Mouse (Mus musculus) lung, postnatal 0 days (tissue): ENCODE data around the gene Bsg. TPM values are rescaled to one million over a fixed set of nuclear protein-coding genes. Genes with fewer than 3 reads are reported as not detected.
"Not testable (repeated sequence)": the region's sequence is repeated elsewhere in the genome, so short reads cannot be mapped to it uniquely, and the experiment has no call there.

Experiments
- ATAC-seq: fragments of 200-750 bp; cut with Nextera tagmentation; 2 replicates; pipeline ENCODE4 v1.8.0; 2017; ENCODE audit warnings: moderate library complexity
- DNase-seq: peaks from one replicate; pipeline ENCODE4 v3.0.0-alpha.2; 2016; ENCODE audit warnings: low spot score
- H3K27ac ChIP-seq: fragments of 300-500 bp; sonication (generic); 2 replicates; pipeline ENCODE4 v1.5.1; 2014; ENCODE audit warnings: antibody characterized with exemption, mild to moderate bottlenecking, low read length, mixed read lengths
- H3K27me3 ChIP-seq: fragments of 300-500 bp; sonication (generic); replicated peaks from 2 replicates; pipeline ENCODE4 v1.6.1; 2014; ENCODE audit warnings: low read length, mixed read lengths; ENCODE audit not compliant: insufficient read depth
- H3K36me3 ChIP-seq: fragments of 300-500 bp; sonication (generic); 2 replicates; pipeline ENCODE4 v1.6.1; 2014; ENCODE audit warnings: low read length, mixed read lengths; ENCODE audit not compliant: insufficient read depth
- H3K4me1 ChIP-seq: fragments of 300-500 bp; sonication (generic); 2 replicates; pipeline ENCODE4 v1.6.1; 2014; ENCODE audit warnings: antibody characterized with exemption, low read depth, low read length, mixed read lengths; ENCODE audit not compliant: insufficient read depth
- H3K4me2 ChIP-seq: fragments of 300-500 bp; sonication (generic); replicated peaks from 2 replicates; pipeline ENCODE4 v1.6.1; 2014; ENCODE audit warnings: low read depth, mild to moderate bottlenecking, low read length, moderate library complexity, mixed read lengths
- H3K4me3 ChIP-seq: fragments of 300-500 bp; sonication (generic); 2 replicates; pipeline ENCODE4 v1.5.1; 2014; ENCODE audit warnings: low read depth, low read length
- H3K9ac ChIP-seq: fragments of 300-500 bp; sonication (generic); replicated peaks from 2 replicates; pipeline ENCODE4 v1.6.1; 2014; ENCODE audit warnings: low read depth, mild to moderate bottlenecking
- H3K9me3 ChIP-seq: fragments of 300-500 bp; sonication (generic); 2 replicates; pipeline ENCODE4 v1.6.1; 2016; ENCODE audit warnings: low read length, mixed read lengths
- CTCF ChIP-seq: IDR thresholded peaks from 2 replicates; pipeline ENCODE4 v1.5.1; 2016; ENCODE audit warnings: antibody characterized with exemption, mild to moderate bottlenecking
- EP300 ChIP-seq: IDR thresholded peaks from 2 replicates; pipeline ENCODE4 v1.6.1; 2016; ENCODE audit warnings: antibody characterized with exemption, mild to moderate bottlenecking, control low read depth
- WGBS: fragments of 180-500 bp; shearing (Covaris S2); extraction: QIAGEN DNeasy Blood & Tissue Kit; methylation state at CpG from one replicate; pipeline ENCODE4 v1.1.7; 2014; 5-methylcytosine and 5-hydroxymethylcytosine counted together
- polyA plus RNA-seq: library from polyadenylated mRNA; unstranded; fragments of >200 nt; fragmentation: Nextera tagmentation; extraction: Ambion mirVana; gene quantifications from 2 replicates; pipeline ENCODE4 v1.2.1, GENCODE M21; 2015

Bsg gene
- polyA plus RNA-seq, 1 experiment from 2014 or later, result 1,299 TPM

DNA sequence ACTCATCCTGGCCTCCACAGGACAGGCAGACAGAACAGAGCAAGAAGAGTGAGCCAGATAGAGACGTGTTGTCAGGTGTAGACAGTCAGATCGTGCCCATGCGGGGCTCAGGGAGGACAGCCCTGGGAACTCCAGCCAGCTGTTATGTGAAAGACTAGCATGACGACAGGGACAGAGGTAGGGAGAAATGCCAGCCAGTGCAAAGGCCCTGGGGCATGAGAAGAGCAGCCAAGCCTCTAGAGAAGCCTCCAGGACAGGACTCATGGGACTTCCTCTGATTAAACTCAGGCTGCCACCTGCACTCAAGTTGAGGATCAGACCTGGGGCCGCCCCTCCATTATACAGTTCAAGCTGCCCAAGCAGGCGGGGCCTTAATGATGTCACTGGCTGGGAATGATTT is 44.2 kb downstream of the Bsg start:
- DNase-seq, result no peak

DNA sequence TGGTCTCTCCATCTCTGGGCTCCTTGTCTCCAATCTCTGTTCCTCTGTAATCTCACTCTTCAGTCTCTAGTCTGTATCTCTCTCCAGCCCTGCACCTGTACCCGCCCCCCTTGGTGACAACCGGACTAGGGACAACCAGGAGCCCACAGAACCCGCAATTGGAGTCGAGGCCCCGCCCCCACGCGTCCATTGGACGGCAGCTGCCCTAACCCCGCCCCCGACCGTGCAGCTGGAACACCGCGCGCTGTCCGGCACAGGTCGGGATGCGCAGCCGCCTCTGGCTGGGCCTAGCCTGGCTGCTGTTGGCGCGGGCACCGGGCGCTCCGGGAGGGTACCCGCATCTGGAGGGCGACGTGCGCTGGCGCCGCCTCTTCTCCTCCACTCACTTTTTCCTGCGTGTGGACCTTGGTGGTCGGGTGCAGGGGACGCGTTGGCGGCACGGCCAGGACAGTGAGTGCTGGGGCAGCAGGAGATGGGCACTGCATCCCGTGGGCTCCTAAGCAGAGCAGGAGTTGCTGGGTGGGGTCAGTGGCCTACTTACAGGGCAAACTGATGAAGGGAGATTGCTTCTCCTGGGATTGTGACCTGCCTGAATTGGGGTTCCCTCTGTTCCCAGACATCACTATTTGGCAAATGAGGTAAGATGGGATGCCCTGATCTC is 50.7 kb downstream of the Bsg start, which contains the start of gene Fgf22:
TSS of gene Fgf22 (plus strand) at position 221 of the 661 bp plus-strand sequence.
- Histone ChIP-seq H3K9ac (no peak within 1 kb of the TSS), H3K4me2 (peak within 1 kb of the TSS; percentile 47), H3K27me3 (no peaks in the 10 kb centered on the region), H3K4me3 (no peak within 1 kb of the TSS), H3K4me1 (no peaks in the 10 kb centered on the region), H3K27ac (no peak within 1 kb of the TSS), H3K36me3 (0 out of 2 replicates have a peak, but pooled peaks cover 10% of the 10 kb centered on the region), H3K9me3 (no peaks in the 10 kb centered on the region)
- DNase-seq (peak; percentile 54), ATAC-seq (peak; percentile 86)
- WGBS, result 1% methylated on average over 36 of the region's 36 CpGs
- TF ChIP-seq CTCF (no peak), EP300 (no peak)

More for the DNA sequence above, 44.2 kb downstream of the Bsg start:
- 68% methylated on average over 6 of the region's 6 CpGs for WGBS
- no peaks in the 10 kb centered on the region for H3K27me3 ChIP-seq
- no peak overlapping the region for H3K4me3 ChIP-seq
- no peak overlapping the region for H3K27ac ChIP-seq
- TF ChIP-seq CTCF, result no peak
- TF ChIP-seq EP300, result no peak
- no peak overlapping the region for H3K4me2 ChIP-seq
- no peak for ATAC-seq
- H3K9me3 ChIP-seq, result no peaks in the 10 kb centered on the region
- no peak overlapping the region for H3K9ac ChIP-seq
- no peaks in the 10 kb centered on the region for H3K36me3 ChIP-seq
- H3K4me1 ChIP-seq, result no peaks in the 10 kb centered on the region; the same call in 1 of the 2 replicates

DNA sequence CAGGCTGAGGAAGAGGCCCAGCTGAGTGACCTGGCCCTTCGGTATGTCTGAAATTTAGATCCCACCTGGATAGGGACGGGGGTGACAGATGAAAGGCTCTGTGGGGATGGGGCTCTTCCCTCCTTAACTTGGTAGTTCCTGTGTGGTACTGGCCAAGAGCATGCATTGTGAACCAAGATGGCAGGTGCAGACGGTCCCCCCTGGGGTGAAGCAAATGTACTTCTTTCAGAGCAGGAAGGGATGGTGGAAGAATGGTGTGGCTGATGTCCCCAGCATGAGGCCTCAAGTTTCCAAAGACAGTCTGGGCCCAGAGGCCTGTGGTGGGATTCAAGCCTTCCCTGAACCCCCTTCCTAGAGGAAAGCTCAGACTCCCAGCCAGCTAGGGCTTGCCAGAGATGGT is 51.6 kb downstream of the Bsg start:
- no peak overlapping the region for H3K4me3 ChIP-seq
- H3K9me3 ChIP-seq, result no peaks in the 10 kb centered on the region
- H3K9ac ChIP-seq, result no peak overlapping the region
- no peak overlapping the region for H3K27ac ChIP-seq
- H3K36me3 ChIP-seq, result peaks cover 10% of the 10 kb centered on the region; the same call in 1 of the 2 replicates
- ATAC-seq, result no peak
- H3K4me1 ChIP-seq, result no peaks in the 10 kb centered on the region
- DNase-seq, result no peak
- no peak for TF ChIP-seq CTCF
- TF ChIP-seq EP300, result no peak
- no peaks in the 10 kb centered on the region for H3K27me3 ChIP-seq
- no peak overlapping the region for H3K4me2 ChIP-seq
- 78% methylated on average over 3 of the region's 3 CpGs for WGBS

DNA sequence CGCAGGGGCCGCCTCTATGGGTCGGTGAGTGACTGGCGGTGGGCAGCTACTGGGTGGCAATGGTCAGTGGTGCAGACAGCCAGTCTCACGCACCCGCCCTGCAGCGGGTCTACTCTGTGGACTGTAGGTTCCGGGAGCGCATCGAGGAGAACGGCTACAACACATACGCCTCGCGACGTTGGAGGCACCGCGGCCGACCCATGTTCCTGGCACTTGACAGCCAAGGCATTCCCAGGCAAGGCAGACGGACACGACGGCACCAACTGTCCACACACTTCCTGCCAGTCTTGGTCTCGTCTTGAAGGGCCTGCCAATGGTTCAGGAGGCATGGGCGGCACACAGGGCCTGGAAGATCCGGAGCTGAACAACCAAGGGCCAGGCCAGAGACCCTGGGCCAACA is 52.4 kb downstream of the Bsg start:
- Histone ChIP-seq H3K4me3 (no peak overlapping the region), H3K27me3 (no peaks in the 10 kb centered on the region), H3K9me3 (no peaks in the 10 kb centered on the region), H3K4me1 (no peaks in the 10 kb centered on the region), H3K4me2 (no peak overlapping the region), H3K27ac (no peak overlapping the region), H3K36me3 (peaks cover 16% of the 10 kb centered on the region), H3K9ac (no peak overlapping the region)
- DNase-seq (no peak), ATAC-seq (no peak)
- TF ChIP-seq EP300 (no peak), CTCF (no peak)
- 84% methylated on average over 24 of the region's 24 CpGs for WGBS

DNA sequence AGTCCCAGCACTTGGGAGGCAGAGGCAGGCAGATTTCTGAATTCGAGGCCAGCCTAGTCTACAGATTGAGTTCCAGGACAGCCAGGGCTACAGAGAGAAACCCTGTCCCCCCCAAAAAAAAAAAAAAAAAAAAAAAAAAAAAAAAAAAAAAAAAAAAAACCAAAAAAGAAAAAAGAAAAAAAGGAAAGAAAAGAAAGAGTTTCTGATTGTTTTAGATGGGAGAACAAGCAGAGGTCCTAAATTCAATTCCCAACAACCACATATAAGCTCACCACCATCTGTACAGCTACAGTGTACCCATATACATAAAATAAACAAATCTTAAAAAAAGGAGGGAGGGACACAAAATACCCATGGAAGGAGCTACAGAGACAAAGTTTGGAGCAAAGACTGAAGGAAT is 55.4 kb downstream of the Bsg start:
- ATAC-seq, H3K4me3 ChIP-seq, DNase-seq, H3K27me3 ChIP-seq, H3K9ac ChIP-seq, H3K4me2 ChIP-seq, H3K4me1 ChIP-seq, H3K9me3 ChIP-seq, H3K27ac ChIP-seq: not testable (repeated sequence)
- peaks cover 19% of the 10 kb centered on the region for H3K36me3 ChIP-seq
- 86% methylated on average over 1 of the region's 1 CpGs for WGBS

DNA sequence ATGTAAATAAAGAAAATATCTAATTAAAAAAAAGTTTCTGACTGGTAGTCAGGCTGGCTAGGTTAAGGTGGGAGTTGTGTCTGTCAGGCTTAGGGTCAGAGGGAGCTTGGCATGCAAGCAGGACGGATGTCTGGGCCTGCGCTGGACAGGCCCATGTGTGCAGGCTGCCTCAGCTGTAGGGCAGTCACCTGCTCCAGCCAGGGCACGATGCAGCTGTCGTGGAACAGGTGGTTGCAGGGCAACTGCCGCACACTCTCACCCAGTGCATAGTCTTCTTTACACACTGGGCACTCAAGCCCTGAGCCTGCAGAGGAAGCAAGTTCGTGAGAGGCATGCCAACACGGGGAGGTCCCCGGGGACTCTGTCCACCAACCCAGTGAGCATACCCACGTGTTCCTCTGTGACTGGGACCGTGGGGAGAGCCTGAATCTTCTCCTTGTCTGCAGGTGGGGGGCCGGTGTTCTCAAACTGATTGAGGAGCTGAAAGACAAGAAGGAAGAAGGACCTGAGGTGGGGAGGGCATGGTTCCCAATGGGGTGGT is 56.4 kb downstream of the Bsg start:
- DNase-seq (no peak), ATAC-seq (no peak)
- WGBS, result 92% methylated on average over 11 of the region's 11 CpGs
- H3K4me2 ChIP-seq, result no peak overlapping the region
- peaks cover 2% of the 10 kb centered on the region; the same call in 1 of the 2 replicates for H3K4me1 ChIP-seq
- H3K4me3 ChIP-seq, result no peak overlapping the region
- H3K27ac ChIP-seq, result no peak overlapping the region
- H3K36me3 ChIP-seq, result peaks cover 19% of the 10 kb centered on the region
- TF ChIP-seq CTCF, result no peak
- TF ChIP-seq EP300, result no peak
- no peaks in the 10 kb centered on the region for H3K27me3 ChIP-seq
- no peaks in the 10 kb centered on the region for H3K9me3 ChIP-seq
- H3K9ac ChIP-seq, result no peak overlapping the region

Other genes starting within 250 kb of the Bsg start
- not detected in 2 replicates for gene Vmn2r83, start 235.8 kb upstream of the Bsg start, polyA plus RNA-seq
- 27.6 and 32.1 TPM in 2 replicates for gene Plpp2, start 170.7 kb upstream of the Bsg start, polyA plus RNA-seq
- 20.5 and 21.5 TPM in 2 replicates for gene Mier2, start 149.3 kb upstream of the Bsg start, polyA plus RNA-seq
- gene Theg, start 117.2 kb upstream of the Bsg start, polyA plus RNA-seq, result not detected in 2 replicates
- not detected in 2 replicates for gene C2cd4c, start 90.5 kb upstream of the Bsg start, polyA plus RNA-seq
- 1.1 and 1.3 TPM in 2 replicates for gene Shc2, start 66.6 kb upstream of the Bsg start, polyA plus RNA-seq
- not detected in 2 replicates for gene Odf3l2, start 58.8 kb upstream of the Bsg start, polyA plus RNA-seq
- not detected in 2 replicates for gene Madcam1, start 39.9 kb upstream of the Bsg start, polyA plus RNA-seq
- gene Tpgs1, start 35.1 kb upstream of the Bsg start, polyA plus RNA-seq, result 64.6 and 71.2 TPM in 2 replicates
- gene Cdc34, start 22.3 kb upstream of the Bsg start, polyA plus RNA-seq, result 52.7 and 64.3 TPM in 2 replicates
- 0.57 and 0.69 TPM in 2 replicates for gene Gzmm, start 15.5 kb upstream of the Bsg start, polyA plus RNA-seq
- gene Hcn2, start 12.1 kb downstream of the Bsg start, polyA plus RNA-seq, result 0.12 and 0.15 TPM in 2 replicates
- 17.4 and 22.4 TPM in 2 replicates for gene Polrmt, start 42.1 kb downstream of the Bsg start, polyA plus RNA-seq
- 0.18 TPM in 1 of 2 replicates, not detected in the other for gene Fgf22, start 50.6 kb downstream of the Bsg start, polyA plus RNA-seq
- 40.5 and 45.9 TPM in 2 replicates for gene Rnf126, start 62.5 kb downstream of the Bsg start, polyA plus RNA-seq
- gene Fstl3, start 72.8 kb downstream of the Bsg start, polyA plus RNA-seq, result 38.6 and 39.9 TPM in 2 replicates
- gene Prss57, start 86.5 kb downstream of the Bsg start, polyA plus RNA-seq, result 0.11 and 0.31 TPM in 2 replicates
- gene Palm, start 89.1 kb downstream of the Bsg start, polyA plus RNA-seq, result 29.6 and 30.8 TPM in 2 replicates
- 10.5 and 10.6 TPM in 2 replicates for gene Misp, start 116.5 kb downstream of the Bsg start, polyA plus RNA-seq
- 107 and 109 TPM in 2 replicates for gene Ptbp1, start 149.9 kb downstream of the Bsg start, polyA plus RNA-seq
- gene Prtn3, start 170.0 kb downstream of the Bsg start, polyA plus RNA-seq, result 2.2 and 2.4 TPM in 2 replicates
- 3.9 and 4.8 TPM in 2 replicates for gene Plppr3, start 170.1 kb downstream of the Bsg start, polyA plus RNA-seq
- gene Elane, start 181.8 kb downstream of the Bsg start, polyA plus RNA-seq, result 0.92 TPM in 1 of 2 replicates, not detected in the other
- gene Cfd, start 186.4 kb downstream of the Bsg start, polyA plus RNA-seq, result not detected in 2 replicates
- 32.0 and 32.8 TPM in 2 replicates for gene Med16, start 204.4 kb downstream of the Bsg start, polyA plus RNA-seq
- not detected in 2 replicates for gene Gm26602, start 206.4 kb downstream of the Bsg start, polyA plus RNA-seq
- gene Kiss1r, start 212.5 kb downstream of the Bsg start, polyA plus RNA-seq, result 1.6 and 1.7 TPM in 2 replicates
- 123 and 129 TPM in 2 replicates for gene R3hdm4, start 216.7 kb downstream of the Bsg start, polyA plus RNA-seq
- gene Arid3a, start 222.6 kb downstream of the Bsg start, polyA plus RNA-seq, result 4.8 and 7.1 TPM in 2 replicates